Mouse (Mus musculus) neural tube, embryonic 11.5 days (tissue): ENCODE data around the gene Tuba1c. TPM values are rescaled to one million over a fixed set of nuclear protein-coding genes. Genes with fewer than 3 reads are reported as not detected.

Experiments used
- ATAC-seq: fragments of 200-750 bp; cut with Nextera tagmentation; 2 replicates; pipeline ENCODE4 v1.8.0; 2017; ENCODE audit warnings: moderate number of reproducible peaks, mild to moderate bottlenecking, moderate TSS enrichment, moderate library complexity; ENCODE audit not compliant: insufficient read depth, low FRiP score, low TSS enrichment
- DNase-seq: peaks from one replicate; pipeline ENCODE4 v3.0.0-alpha.2; 2015; ENCODE audit warnings: low spot score
- H3K27ac ChIP-seq: fragments of 300-500 bp; sonication (generic); 2 replicates; pipeline ENCODE4 v1.5.1; 2014; ENCODE audit warnings: low read depth, mild to moderate bottlenecking, low read length
- H3K27me3 ChIP-seq: fragments of 300-500 bp; sonication (generic); 2 replicates; pipeline ENCODE4 v1.6.1; 2014; ENCODE audit warnings: mild to moderate bottlenecking, low read length, mixed read lengths; ENCODE audit not compliant: control insufficient read depth, insufficient read depth
- H3K36me3 ChIP-seq: fragments of 300-500 bp; sonication (generic); 2 replicates; pipeline ENCODE4 v1.6.1; 2014; ENCODE audit warnings: mild to moderate bottlenecking, low read length, moderate library complexity, mixed read lengths; ENCODE audit not compliant: control insufficient read depth, insufficient read depth
- H3K4me1 ChIP-seq: fragments of 300-500 bp; sonication (generic); 2 replicates; pipeline ENCODE4 v1.6.1; 2014; ENCODE audit warnings: low read length, mixed read lengths; ENCODE audit not compliant: control insufficient read depth, insufficient read depth
- H3K4me2 ChIP-seq: fragments of 300-500 bp; sonication (generic); 2 replicates; pipeline ENCODE4 v1.6.1; 2014; ENCODE audit warnings: low read depth, mild to moderate bottlenecking, moderate library complexity
- H3K4me3 ChIP-seq: fragments of 300-500 bp; sonication (generic); 2 replicates; pipeline ENCODE4 v1.5.1; 2014; ENCODE audit warnings: low read depth, low read length
- H3K9ac ChIP-seq: fragments of 300-500 bp; sonication (generic); 2 replicates; pipeline ENCODE4 v1.6.1; 2014; ENCODE audit warnings: mild to moderate bottlenecking, low read length
- H3K9me3 ChIP-seq: fragments of 300-500 bp; sonication (generic); 2 replicates; pipeline ENCODE4 v1.6.1; 2016; ENCODE audit warnings: low read length; ENCODE audit not compliant: control insufficient read depth
- WGBS: fragments of 180-500 bp; shearing (Covaris S2); extraction: QIAGEN DNeasy Blood & Tissue Kit; methylation state at CpG from one replicate; pipeline ENCODE4 v1.1.7; 2014; 5-methylcytosine and 5-hydroxymethylcytosine counted together
- polyA plus RNA-seq: library from polyadenylated mRNA; unstranded; fragments of >200 nt; fragmentation: Nextera tagmentation; extraction: Ambion mirVana; gene quantifications from 2 replicates; pipeline ENCODE4 v1.2.1, GENCODE M21; 2014

Gene Tuba1c
- polyA plus RNA-seq, 1 experiment from 2014 or later = 109 TPM

DNA sequence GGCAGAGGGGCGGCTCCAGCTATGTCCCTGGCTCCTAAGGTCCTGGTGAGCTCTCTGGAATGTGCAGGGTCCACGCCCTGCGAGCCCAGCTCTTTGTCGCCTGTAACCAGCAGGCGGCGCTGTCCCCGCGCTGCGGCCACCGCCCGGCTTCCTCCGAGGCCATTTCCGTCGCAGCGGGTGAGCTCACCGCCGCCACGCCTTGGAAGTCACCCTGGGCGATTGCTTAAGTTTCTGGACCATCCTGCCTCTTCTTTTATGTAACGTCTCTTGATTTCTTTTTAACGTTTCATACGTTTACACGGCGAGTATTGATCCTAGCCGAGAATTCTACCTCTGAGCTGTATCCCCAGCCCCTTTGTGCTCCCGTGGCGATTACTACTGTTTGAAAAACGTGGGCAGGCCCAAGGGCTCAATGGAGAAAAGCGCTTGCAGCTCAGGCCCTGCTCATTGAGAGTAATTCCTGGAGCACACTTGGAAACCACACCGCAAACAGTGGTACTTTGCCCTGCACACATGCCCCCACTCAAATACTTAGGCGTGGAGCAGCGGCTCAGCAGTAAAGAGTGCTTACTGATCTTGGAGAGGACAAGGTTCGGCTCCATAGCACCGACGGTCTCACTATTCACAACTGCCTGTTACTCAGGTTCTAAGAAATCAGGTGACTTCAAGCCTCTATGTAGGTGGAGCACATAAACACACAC, 36.4 kb upstream of the Tuba1c start:
- peak; percentile 96 for DNase-seq
- H3K4me1 ChIP-seq = peaks cover 37% of the 10 kb centered on the region
- WGBS = 6% methylated on average over 35 of the region's 35 CpGs

DNA sequence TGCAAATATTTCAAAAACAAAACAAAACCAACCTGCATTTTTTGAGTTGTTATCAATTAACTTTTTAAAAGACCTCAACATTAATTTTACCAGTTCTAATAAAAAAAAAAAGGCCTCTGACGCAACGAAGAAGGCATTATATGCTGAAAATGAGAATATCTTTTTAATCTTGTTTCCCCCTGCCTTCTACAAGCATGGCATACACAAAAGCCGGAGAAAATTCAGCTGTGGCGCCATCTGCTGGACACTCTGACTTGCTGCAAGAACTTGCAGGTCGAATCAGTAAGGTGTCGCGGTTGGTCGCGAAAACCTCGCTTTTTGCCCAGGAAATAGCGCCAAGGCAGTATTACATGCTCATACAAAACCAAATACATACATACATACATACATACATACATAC, 35.8 kb upstream of the Tuba1c start:
- Histone ChIP-seq H3K9me3 (no peaks in the 10 kb centered on the region), H3K27me3 (no peaks in the 10 kb centered on the region), H3K4me2 (no peak overlapping the region; the same call in 1 of the 2 replicates), H3K27ac (no peak overlapping the region), H3K4me1 (peaks cover 31% of the 10 kb centered on the region), H3K4me3 (no peak overlapping the region), H3K9ac (no peak overlapping the region), H3K36me3 (no peaks in the 10 kb centered on the region; the same call in 1 of the 2 replicates)
- ATAC-seq = no peak
- DNase-seq = peak; percentile 91
- WGBS = 1% methylated on average over 11 of the region's 11 CpGs

More for the DNA sequence above, 36.4 kb upstream of the Tuba1c start:
- no peaks in the 10 kb centered on the region; the same call in 1 of the 2 replicates for H3K36me3 ChIP-seq
- H3K4me3 ChIP-seq = peak overlapping the region; percentile 16
- peak overlapping the region; percentile 56 for H3K4me2 ChIP-seq
- no peaks in the 10 kb centered on the region for H3K9me3 ChIP-seq
- H3K27ac ChIP-seq = peak overlapping the region; percentile 89
- no peaks in the 10 kb centered on the region for H3K27me3 ChIP-seq
- peak; percentile 77 for ATAC-seq
- H3K9ac ChIP-seq = peak overlapping the region; percentile 77

DNA sequence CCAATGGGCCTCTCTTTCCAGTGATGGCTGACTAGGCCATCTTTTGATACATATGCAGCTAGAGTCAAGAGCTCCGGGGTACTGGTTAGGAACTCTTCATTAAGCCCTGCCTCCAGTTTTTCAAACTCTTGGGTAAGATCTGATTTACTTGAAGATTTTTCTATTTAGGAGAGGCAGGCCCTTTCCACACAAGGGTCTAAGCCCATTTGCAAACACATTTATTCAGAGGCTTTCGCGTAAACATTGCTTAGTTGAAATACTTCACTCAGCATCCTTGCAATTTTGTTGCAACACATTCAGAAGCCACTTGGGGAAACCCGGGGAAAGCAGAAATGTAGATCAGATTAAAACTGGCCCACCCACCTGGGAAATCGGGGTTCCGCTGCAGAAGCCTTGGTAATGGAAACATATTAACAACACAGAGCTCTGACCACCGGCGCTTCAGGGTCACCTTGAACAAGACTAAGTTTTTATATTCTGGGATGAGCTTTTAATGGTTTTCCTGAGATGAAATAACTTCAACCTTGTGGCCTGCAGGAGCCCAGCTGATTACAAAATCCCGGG, 34.7 kb upstream of the Tuba1c start:
- H3K4me3 ChIP-seq = no peak overlapping the region
- peaks cover 26% of the 10 kb centered on the region for H3K4me1 ChIP-seq
- no peak for ATAC-seq
- no peak overlapping the region for H3K27ac ChIP-seq
- H3K9ac ChIP-seq = no peak overlapping the region
- no peaks in the 10 kb centered on the region for H3K27me3 ChIP-seq
- no peaks in the 10 kb centered on the region for H3K36me3 ChIP-seq
- no peak overlapping the region for H3K4me2 ChIP-seq
- 89% methylated on average over 9 of the region's 9 CpGs for WGBS
- DNase-seq = no peak
- H3K9me3 ChIP-seq = no peaks in the 10 kb centered on the region

DNA sequence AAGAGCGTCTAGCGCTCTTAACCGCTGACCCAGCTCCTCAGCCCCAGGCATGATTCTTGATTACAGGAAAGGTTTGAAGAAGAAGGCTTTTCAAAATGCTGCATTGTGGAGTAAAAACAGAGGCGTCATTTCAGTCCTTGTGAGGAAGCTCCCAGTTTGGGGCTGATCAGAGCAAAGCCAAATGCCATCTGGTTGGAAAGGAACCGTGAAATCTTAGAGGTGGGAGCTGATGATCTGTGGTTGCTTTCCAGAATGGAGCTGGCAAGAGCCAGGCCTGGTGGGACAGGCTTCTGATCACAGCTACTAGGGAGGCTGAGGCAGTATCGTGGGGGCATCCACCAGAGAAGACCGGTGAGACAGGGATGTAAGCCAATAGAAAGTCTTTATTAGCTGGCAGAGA, 32.9 kb upstream of the Tuba1c start:
- Histone ChIP-seq H3K9ac (0 out of 2 replicates have a peak overlapping the region, but pooled peaks have one; percentile 27), H3K4me1 (peaks cover 13% of the 10 kb centered on the region), H3K27ac (no peak overlapping the region), H3K4me3 (no peak overlapping the region), H3K9me3 (no peaks in the 10 kb centered on the region), H3K4me2 (no peak overlapping the region), H3K36me3 (no peaks in the 10 kb centered on the region), H3K27me3 (no peaks in the 10 kb centered on the region)
- DNase-seq (no peak), ATAC-seq (no peak)
- WGBS = 86% methylated on average over 7 of the region's 7 CpGs

DNA sequence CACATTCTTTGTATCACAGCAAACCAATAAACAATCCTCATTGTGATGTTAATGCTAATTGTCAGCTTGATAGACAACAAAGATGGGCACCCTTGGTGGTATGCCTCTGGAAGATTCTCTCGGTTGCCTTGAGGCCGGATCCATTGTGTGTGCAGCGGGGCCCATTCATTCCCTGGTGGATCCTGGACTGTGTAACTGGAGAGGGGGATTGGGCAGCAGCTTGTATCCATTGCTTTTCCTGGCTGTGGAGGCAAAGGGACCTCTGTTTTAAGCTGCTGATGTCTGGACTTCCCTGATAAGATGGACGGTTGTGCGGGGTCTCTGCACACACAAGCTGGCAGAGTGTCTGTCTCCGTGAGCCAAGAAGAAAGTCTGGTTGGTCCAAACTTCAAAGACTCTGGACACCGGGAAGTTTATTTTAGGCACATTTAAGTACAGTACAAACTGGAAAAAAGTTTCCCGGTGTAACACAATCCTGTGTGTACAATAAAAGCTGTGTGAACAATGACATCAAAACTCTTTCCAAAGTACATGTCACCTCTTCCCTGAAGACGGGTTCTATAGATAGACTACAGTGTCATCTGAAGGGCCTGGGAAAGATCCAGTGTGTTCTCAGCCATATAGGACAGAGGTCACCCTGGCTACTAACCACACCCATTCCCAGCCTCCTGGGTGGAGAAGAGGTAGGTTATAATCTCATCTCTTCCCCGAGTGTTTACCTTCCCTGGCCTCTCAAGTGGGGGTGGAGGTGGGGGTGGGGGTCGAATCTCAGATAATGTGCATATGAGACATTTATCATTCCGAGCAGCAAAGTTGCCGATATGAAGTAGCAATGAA, 31.5 kb upstream of the Tuba1c start:
- Histone ChIP-seq H3K27me3 (no peaks in the 10 kb centered on the region), H3K4me2 (no peak overlapping the region), H3K9me3 (no peaks in the 10 kb centered on the region), H3K4me1 (peaks cover 6% of the 10 kb centered on the region), H3K4me3 (no peak overlapping the region), H3K27ac (no peak overlapping the region), H3K9ac (no peak overlapping the region), H3K36me3 (no peaks in the 10 kb centered on the region)
- ATAC-seq (no peak), DNase-seq (no peak)
- WGBS = 61% methylated on average over 13 of the region's 13 CpGs

DNA sequence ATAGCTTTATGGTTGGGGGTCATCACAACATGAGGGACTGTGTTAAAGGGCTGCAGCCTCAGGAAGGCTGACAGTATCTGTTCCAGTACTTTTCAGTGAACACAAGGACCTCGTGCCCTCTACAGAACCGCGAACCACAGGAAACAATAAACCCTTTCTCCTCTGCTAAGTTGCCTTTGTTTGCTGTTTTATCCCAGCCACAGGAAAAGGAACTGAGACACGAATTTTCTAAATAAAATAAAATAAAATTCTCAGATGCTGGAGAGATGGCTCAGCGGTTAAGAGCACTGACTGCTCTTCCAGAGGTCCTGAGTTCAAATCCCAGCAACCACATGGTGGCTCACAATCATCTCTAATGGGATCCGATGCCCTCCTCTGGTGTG, 30.9 kb upstream of the Tuba1c start:
- H3K4me2 ChIP-seq = no peak overlapping the region
- ATAC-seq (no peak), DNase-seq (no peak)
- H3K9me3 ChIP-seq = no peaks in the 10 kb centered on the region
- no peak overlapping the region for H3K4me3 ChIP-seq
- no peak overlapping the region for H3K27ac ChIP-seq
- whole genome bisulfite sequencing = 43% methylated on average over 6 of the region's 6 CpGs
- no peak overlapping the region for H3K9ac ChIP-seq
- 0 out of 2 replicates have a peak, but pooled peaks cover 2% of the 10 kb centered on the region for H3K4me1 ChIP-seq
- H3K27me3 ChIP-seq = no peaks in the 10 kb centered on the region
- no peaks in the 10 kb centered on the region for H3K36me3 ChIP-seq

DNA sequence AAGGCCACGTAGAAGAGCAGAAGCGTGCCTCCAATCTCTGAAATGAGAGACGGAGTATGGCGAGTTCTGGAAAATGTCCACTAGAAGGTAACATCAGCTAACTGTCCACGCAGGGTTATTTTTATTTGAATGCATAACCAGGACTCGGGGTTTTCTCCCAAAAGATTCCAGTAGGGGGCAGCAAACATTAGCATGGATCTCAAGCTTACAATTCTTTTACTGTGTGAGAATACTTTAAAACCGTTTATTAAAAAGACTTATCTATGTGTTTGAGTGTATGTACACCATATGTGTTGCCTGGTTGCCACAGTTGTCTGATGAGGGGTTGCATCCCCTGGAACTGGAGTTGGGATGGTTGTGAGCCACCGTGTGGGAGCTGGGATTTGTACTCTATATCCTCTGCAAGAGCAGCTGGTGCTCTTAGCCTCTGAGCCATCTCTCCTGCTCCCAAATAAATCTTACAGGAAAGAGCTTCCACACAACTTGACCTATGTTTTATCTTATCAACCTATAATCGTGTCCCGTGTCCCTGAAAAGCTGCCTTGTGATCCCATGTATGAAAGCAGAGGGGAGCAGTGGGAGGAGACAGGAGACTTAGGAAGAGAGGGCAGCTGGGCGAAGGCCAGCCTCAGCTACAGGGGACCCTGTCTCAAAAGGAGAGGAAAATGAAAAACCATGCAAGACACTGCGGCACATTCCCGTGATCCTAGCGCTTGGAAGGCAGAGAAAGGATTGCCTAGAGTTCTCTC, 29.0 kb upstream of the Tuba1c start:
- no peak overlapping the region for H3K4me2 ChIP-seq
- ATAC-seq = no peak
- no peak overlapping the region for H3K9ac ChIP-seq
- H3K9me3 ChIP-seq = no peaks in the 10 kb centered on the region
- no peak overlapping the region for H3K4me3 ChIP-seq
- H3K27ac ChIP-seq = no peak overlapping the region; the same call in 1 of the 2 replicates
- 0 out of 2 replicates have a peak, but pooled peaks cover 2% of the 10 kb centered on the region for H3K4me1 ChIP-seq
- WGBS = 48% methylated on average over 14 of the region's 14 CpGs
- no peaks in the 10 kb centered on the region for H3K27me3 ChIP-seq
- DNase-seq = no peak
- no peaks in the 10 kb centered on the region for H3K36me3 ChIP-seq

DNA sequence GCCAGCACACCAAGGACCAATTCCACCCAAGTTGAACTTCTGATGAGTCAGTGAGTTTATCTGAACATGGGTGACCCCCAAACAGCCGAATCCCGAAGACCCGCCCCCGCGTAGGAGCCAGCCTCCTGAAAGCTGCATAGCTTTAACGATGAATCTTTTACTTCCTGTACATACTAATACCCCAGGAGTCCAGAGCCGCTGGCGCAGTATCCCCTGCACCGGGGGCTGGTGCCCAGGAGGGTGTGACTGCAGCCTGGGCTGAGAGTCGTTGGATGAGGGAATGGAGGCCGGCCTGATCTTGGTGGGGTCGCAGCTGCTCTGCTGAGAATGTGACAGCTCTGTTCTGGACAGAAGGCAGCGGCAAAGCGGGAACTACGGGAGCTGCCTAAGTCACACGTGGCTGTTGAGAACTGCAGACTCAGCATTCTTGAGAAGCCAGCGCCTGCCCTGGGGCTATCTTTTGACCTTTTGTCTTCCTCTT, 28.2 kb upstream of the Tuba1c start:
- H3K27ac ChIP-seq = no peak overlapping the region
- 21% methylated on average over 17 of the region's 17 CpGs for whole genome bisulfite sequencing
- no peaks in the 10 kb centered on the region for H3K27me3 ChIP-seq
- 0 out of 2 replicates have a peak overlapping the region, but pooled peaks have one; percentile 15 for H3K4me2 ChIP-seq
- H3K4me3 ChIP-seq = no peak overlapping the region
- 0 out of 2 replicates have a peak, but pooled peaks cover 2% of the 10 kb centered on the region for H3K4me1 ChIP-seq
- ATAC-seq (no peak), DNase-seq (no peak)
- no peak overlapping the region for H3K9ac ChIP-seq
- no peaks in the 10 kb centered on the region for H3K9me3 ChIP-seq
- H3K36me3 ChIP-seq = no peaks in the 10 kb centered on the region
